Mouse (Mus musculus) ES-E14 (cell line): ENCODE data around the gene 6430531B16Rik.

Source experiments
- CHD2 ChIP-seq: IDR thresholded peaks from 2 replicates; pipeline ENCODE4 v1.6.1; 2014; ENCODE audit warnings: mild to moderate bottlenecking, low read depth, low read length, inconsistent platforms
- HCFC1 ChIP-seq: IDR thresholded peaks from 2 replicates; pipeline ENCODE4 v1.6.1; 2012; ENCODE audit warnings: low read length, inconsistent platforms, borderline replicate concordance; ENCODE audit not compliant: insufficient read depth
- MAFK ChIP-seq: IDR thresholded peaks from 2 replicates; pipeline ENCODE4 v1.6.1; 2014; ENCODE audit warnings: mild to moderate bottlenecking, low read depth, low read length, inconsistent platforms; ENCODE audit not compliant: insufficient read depth
- ZC3H11A ChIP-seq: IDR thresholded peaks from 2 replicates; pipeline ENCODE4 v1.6.1; 2012; ENCODE audit warnings: low read depth, mild to moderate bottlenecking, inconsistent platforms, low read length, borderline replicate concordance
- ZNF384 ChIP-seq: IDR thresholded peaks from 2 replicates; pipeline ENCODE4 v1.6.1; 2012; ENCODE audit warnings: low read depth, low read length, inconsistent platforms

- TF ChIP-seq MAFK (no peak), ZNF384 (no peak), CHD2 (no peak), ZC3H11A (no peak), HCFC1 (no peak)
Observed at GRCm38 (mm10) chr7:139994202-139994601, 15.6 kb upstream of the 6430531B16Rik start.
